Mouse (Mus musculus): ENCODE data around the gene Specc1. TPM values are rescaled to one million over a fixed set of nuclear protein-coding genes. Genes with fewer than 3 reads are reported as not detected.

The Specc1 gene
- polyA plus RNA-seq, 1 experiment from 2014 or later, result 10.2 TPM

DNA sequence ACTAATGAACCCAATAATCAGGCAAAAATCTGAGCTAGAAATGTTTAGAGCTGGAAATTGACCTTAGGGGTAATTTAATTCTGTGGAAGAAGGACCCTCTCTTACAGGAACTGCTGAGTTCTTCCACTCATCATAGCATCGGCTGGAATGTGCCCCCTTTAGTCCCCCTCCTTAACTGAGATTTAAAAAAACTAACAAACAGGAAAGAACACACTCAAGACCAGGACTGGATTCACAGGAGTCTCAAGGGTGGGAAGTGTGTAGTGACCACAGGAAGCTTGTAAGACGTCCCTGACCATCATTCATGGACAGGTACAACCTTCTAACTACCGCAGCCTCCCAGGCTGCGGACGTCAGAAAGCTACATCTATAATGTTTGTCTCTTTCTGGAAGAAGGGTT, 314.3 kb downstream of the Specc1 start:
- H3K36me3 ChIP-seq, result no peaks in the 10 kb centered on the region
- H3K9me3 ChIP-seq, result no peaks in the 10 kb centered on the region
- no peak for ATAC-seq (ENCODE audit: low read depth)
- H3K9ac ChIP-seq, result no peak overlapping the region
- H3K27ac ChIP-seq (replicated peaks), result no peak overlapping the region
- no peak overlapping the region for H3K4me2 ChIP-seq
- peaks cover 20% of the 10 kb centered on the region for H3K4me1 ChIP-seq (replicated peaks)
- no peak overlapping the region for H3K4me3 ChIP-seq
- 64% methylated on average over 5 of the region's 5 CpGs for WGBS
- no peaks in the 10 kb centered on the region for H3K27me3 ChIP-seq

Other genes starting within 250 kb of the Specc1 start
- gene Slc5a10, start 235.9 kb upstream of the Specc1 start, polyA plus RNA-seq (2015; fragmentation: Nextera tagmentation; extraction: Ambion mirVana), result not detected in 2 replicates
- gene Prpsap2, start 194.7 kb upstream of the Specc1 start, polyA plus RNA-seq (2015; fragmentation: Nextera tagmentation; extraction: Ambion mirVana), result 51.4 and 51.8 TPM in 2 replicates
- gene Ulk2, start 101.7 kb upstream of the Specc1 start, polyA plus RNA-seq (2015; fragmentation: Nextera tagmentation; extraction: Ambion mirVana), result 33.6 and 34.8 TPM in 2 replicates
- 13.6 and 14.0 TPM in 2 replicates for gene Akap10, start 26.5 kb upstream of the Specc1 start, polyA plus RNA-seq (2015; fragmentation: Nextera tagmentation; extraction: Ambion mirVana)